Mouse (Mus musculus): ENCODE data around the gene Arrdc3. TPM values are rescaled to one million over a fixed set of nuclear protein-coding genes. Genes with fewer than 3 reads are reported as not detected.

Gene Arrdc3
- polyA plus RNA-seq, 1 experiment from 2014 or later, result 43.7 TPM

GRCm38 (mm10) chr13:80930030-80930429 is 46.8 kb downstream of the Arrdc3 start:
- Histone ChIP-seq H3K4me3 (no peak overlapping the region), H3K27ac (replicated peaks) (no peak overlapping the region), H3K36me3 (no peaks in the 10 kb centered on the region), H3K9me3 (no peaks in the 10 kb centered on the region), H3K27me3 (no peaks in the 10 kb centered on the region), H3K4me2 (no peak overlapping the region), H3K9ac (no peak overlapping the region), H3K4me1 (replicated peaks) (no peaks in the 10 kb centered on the region)
- ATAC-seq (ENCODE audit: low read depth), result no peak
- 88% methylated on average over 4 of the region's 4 CpGs for WGBS

GRCm38 (mm10) chr13:80932816-80933402 is 49.7 kb downstream of the Arrdc3 start:
- Histone ChIP-seq H3K9me3 (no peaks in the 10 kb centered on the region), H3K4me2 (no peak overlapping the region), H3K27ac (replicated peaks) (no peak overlapping the region), H3K9ac (no peak overlapping the region), H3K4me3 (no peak overlapping the region), H3K4me1 (replicated peaks) (no peaks in the 10 kb centered on the region), H3K36me3 (no peaks in the 10 kb centered on the region), H3K27me3 (no peaks in the 10 kb centered on the region)
- WGBS, result 77% methylated on average over 5 of the region's 5 CpGs
- no peak for ATAC-seq (ENCODE audit: low read depth)

- no peak overlapping the region for H3K27ac ChIP-seq (replicated peaks)
- WGBS, result 88% methylated on average over 2 of the region's 2 CpGs
Observed at GRCm38 (mm10) chr13:80936426-80936825, 53.2 kb downstream of the Arrdc3 start.

GRCm38 (mm10) chr13:80939228-80939627 is 56.0 kb downstream of the Arrdc3 start:
- Histone ChIP-seq H3K27ac (replicated peaks) (no peak overlapping the region), H3K4me2 (no peak overlapping the region), H3K9ac (no peak overlapping the region), H3K36me3 (no peaks in the 10 kb centered on the region), H3K4me1 (replicated peaks) (no peaks in the 10 kb centered on the region), H3K9me3 (no peaks in the 10 kb centered on the region), H3K4me3 (no peak overlapping the region), H3K27me3 (no peaks in the 10 kb centered on the region)
- WGBS, result 82% methylated on average over 4 of the region's 4 CpGs
- ATAC-seq (ENCODE audit: low read depth), result no peak

More at GRCm38 (mm10) chr13:80936426-80936825, 53.2 kb downstream of the Arrdc3 start:
- no peaks in the 10 kb centered on the region for H3K9me3 ChIP-seq
- H3K4me1 ChIP-seq (replicated peaks), result no peaks in the 10 kb centered on the region
- no peak for ATAC-seq (ENCODE audit: low read depth)
- no peaks in the 10 kb centered on the region for H3K36me3 ChIP-seq
- H3K9ac ChIP-seq, result no peak overlapping the region
- H3K4me3 ChIP-seq, result no peak overlapping the region
- H3K27me3 ChIP-seq, result no peaks in the 10 kb centered on the region
- H3K4me2 ChIP-seq, result no peak overlapping the region

- H3K9ac ChIP-seq, result no peak overlapping the region
- H3K4me2 ChIP-seq, result no peak overlapping the region
- H3K4me3 ChIP-seq, result no peak overlapping the region
- 71% methylated on average over 1 of the region's 1 CpGs for WGBS
- no peaks in the 10 kb centered on the region for H3K27me3 ChIP-seq
- no peaks in the 10 kb centered on the region for H3K36me3 ChIP-seq
- no peak overlapping the region for H3K27ac ChIP-seq (replicated peaks)
- no peaks in the 10 kb centered on the region for H3K4me1 ChIP-seq (replicated peaks)
- H3K9me3 ChIP-seq, result no peaks in the 10 kb centered on the region
- no peak for ATAC-seq (ENCODE audit: low read depth)
Observed at GRCm38 (mm10) chr13:80939866-80940265, 56.7 kb downstream of the Arrdc3 start.

GRCm38 (mm10) chr13:80940421-80940820 is 57.2 kb downstream of the Arrdc3 start:
- Histone ChIP-seq H3K4me3 (no peak overlapping the region), H3K4me1 (replicated peaks) (no peaks in the 10 kb centered on the region), H3K9ac (no peak overlapping the region), H3K27me3 (no peaks in the 10 kb centered on the region), H3K4me2 (no peak overlapping the region), H3K9me3 (no peaks in the 10 kb centered on the region), H3K36me3 (no peaks in the 10 kb centered on the region), H3K27ac (replicated peaks) (no peak overlapping the region)
- WGBS, result 90% methylated on average over 5 of the region's 5 CpGs
- no peak for ATAC-seq (ENCODE audit: low read depth)

- Histone ChIP-seq H3K9ac (no peak overlapping the region), H3K27ac (replicated peaks) (no peak overlapping the region), H3K27me3 (no peaks in the 10 kb centered on the region), H3K4me2 (no peak overlapping the region), H3K36me3 (no peaks in the 10 kb centered on the region), H3K4me3 (no peak overlapping the region), H3K4me1 (replicated peaks) (no peaks in the 10 kb centered on the region), H3K9me3 (no peaks in the 10 kb centered on the region)
- 74% methylated on average over 10 of the region's 10 CpGs for WGBS
- ATAC-seq (ENCODE audit: low read depth), result no peak
Observed at GRCm38 (mm10) chr13:80940860-80941630, 57.9 kb downstream of the Arrdc3 start.

- Histone ChIP-seq H3K4me1 (replicated peaks) (no peaks in the 10 kb centered on the region), H3K9me3 (no peaks in the 10 kb centered on the region), H3K4me3 (no peak overlapping the region), H3K27me3 (no peaks in the 10 kb centered on the region), H3K4me2 (no peak overlapping the region), H3K27ac (replicated peaks) (no peak overlapping the region), H3K36me3 (no peaks in the 10 kb centered on the region), H3K9ac (no peak overlapping the region)
- ATAC-seq (ENCODE audit: low read depth), result no peak
Observed at GRCm38 (mm10) chr13:80944532-80944931, 61.3 kb downstream of the Arrdc3 start.
